Mouse (Mus musculus): ENCODE measurements around the gene Parn.

Gene Parn

DNA sequence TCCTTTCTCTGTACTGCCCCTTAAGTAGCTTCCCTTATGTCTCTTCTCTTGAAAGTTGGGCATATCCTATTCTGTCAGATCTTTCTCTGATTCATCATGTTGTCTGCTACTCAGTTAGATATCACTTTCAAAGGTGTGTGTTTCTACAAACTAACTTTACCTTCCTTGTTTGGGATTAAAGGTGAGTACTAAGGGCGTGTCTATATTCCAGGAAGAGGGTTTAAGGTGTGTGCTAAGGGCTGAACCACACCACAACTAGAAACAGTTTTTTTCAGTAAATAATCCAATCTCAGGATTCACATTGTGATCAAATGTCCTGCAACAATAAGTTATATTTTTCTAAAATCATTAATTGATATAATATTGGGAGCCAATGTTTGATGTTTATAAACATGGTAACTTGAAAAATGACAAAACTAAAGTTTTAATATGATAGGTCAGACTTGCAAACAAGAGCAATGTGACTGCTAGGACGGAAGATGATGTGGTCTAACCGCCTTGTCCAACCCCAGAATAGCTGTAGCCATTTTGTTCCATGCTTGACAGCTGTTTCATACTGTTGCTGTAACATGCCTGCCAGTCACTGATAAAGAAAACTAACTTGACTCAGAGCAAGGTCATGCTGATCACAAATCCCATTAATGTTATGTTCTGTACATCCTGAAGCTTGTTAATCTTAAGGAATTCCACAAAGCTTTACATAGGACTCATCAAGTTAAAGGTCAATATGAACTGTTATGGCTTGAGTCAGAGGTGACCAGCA lies 46.0 kb downstream of the Parn start:
- no peak for DNase-seq

DNA sequence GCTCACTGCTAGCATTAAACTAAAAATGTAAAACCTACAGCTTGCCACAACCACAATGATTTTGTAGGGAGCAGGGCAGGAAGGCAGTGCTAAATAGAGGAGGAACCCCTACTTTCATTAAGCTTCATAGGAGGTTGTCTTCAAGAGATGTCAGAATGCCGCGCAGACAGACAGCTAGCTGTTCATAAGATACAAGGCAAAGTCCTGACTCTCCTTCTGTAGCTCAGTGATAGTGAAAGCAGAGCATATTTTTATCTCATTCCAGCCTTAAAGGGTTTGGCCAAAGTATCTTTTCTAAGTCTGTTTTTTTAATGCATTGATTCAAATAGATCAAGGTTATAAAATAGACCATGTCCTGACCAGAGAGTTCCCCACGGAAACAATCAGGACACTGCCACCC lies 47.8 kb downstream of the Parn start:
- DNase-seq: no peak

DNA sequence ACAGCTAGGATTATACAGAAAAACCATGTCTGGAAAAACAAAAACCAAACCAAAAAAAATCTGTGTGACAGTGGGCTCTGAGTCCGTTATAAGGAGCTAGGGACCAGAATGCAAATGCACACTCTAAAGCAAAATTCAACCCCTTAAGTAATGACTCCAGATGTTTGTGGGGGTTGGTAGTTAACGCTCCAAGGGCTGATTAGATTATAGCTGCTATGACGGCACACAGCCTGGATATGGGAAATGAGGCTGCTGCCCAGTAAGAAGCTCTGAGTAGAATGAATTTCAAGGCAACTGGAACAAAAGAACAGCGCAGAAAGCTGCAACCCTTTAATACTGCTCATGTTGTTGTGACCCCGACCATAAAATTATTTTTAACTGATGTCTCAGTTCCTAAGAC lies 52.7 kb downstream of the Parn start:
- DNase-seq: no peak

DNA sequence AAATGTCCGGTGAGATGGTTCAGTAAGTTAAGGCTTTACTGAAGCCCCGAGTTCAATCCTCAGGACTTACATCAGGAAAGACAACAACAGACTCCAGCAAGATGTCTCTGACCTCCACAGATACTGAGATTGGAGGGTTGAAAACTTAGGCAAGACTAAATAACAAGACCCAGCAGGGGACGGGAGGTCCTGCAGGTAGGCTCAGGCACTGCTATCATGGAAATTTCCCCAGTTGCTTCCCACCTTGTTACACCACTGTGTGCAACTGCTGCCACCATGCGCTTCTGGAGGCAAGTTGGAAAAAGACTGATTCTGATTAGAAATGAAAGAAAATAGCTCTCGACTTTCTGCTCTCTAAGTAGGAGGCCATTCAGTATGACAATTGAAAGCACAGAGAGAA lies 55.4 kb downstream of the Parn start:
- DNase-seq: no peak

DNA sequence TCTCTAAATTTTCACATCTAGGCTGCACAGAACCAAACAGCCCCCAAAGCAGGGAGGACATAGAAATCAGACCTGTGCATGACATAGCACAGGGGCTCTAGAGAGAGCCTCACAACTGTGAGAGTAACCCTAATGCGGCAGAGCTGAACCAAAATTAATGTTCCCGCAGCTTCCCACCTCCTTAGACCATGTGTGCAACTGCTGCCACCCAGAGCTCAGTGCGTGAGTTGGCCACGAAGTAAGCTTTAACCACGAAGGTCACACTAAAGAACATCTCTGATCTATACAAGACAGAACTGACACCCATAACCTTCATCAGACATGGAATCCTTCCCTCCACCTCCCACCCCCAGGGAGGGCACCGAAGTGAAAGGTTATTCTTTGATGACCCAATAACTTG lies 55.9 kb downstream of the Parn start:
- DNase-seq: no peak

DNA sequence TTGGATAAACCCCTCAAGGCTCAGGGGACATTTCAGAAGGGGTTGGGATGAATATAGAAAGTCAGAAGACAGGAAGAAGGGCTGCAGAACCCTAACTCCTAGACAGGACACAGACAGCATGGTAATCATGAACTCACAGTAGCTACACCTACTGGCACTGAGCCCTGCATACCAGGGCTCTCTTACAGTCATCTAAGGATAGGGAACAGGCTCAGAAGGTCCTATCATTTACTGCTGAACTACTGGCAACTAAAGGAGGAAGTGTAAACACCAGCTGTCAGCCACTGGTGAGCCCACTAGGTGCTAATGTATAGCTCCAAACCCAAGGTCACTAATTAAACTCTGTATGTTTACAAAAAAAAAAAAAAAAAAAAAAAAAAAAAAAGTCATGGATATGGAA lies 56.6 kb downstream of the Parn start:
- no peak for DNase-seq

DNA sequence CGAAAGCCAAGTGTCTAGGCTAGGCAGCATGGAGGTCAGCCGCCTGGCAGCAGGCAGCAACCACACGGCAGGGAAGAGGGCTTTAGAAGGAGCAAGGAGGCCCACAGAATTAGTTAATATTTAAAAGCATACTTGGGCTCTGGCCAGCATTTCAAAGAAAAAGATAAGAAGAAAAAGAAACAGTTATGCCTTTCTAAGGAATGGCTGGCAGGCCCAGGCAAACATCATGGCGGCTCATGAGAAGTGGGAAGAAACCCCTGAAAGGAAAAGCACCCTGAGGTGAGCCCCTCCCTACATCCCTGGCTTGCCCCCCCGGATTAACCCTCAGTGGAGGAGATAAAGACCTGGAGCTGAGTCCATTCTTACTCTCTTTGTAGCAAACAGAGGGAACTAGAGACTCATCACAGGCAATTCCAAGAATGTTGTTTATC lies 57.0 kb downstream of the Parn start:
- no peak for DNase-seq

DNA sequence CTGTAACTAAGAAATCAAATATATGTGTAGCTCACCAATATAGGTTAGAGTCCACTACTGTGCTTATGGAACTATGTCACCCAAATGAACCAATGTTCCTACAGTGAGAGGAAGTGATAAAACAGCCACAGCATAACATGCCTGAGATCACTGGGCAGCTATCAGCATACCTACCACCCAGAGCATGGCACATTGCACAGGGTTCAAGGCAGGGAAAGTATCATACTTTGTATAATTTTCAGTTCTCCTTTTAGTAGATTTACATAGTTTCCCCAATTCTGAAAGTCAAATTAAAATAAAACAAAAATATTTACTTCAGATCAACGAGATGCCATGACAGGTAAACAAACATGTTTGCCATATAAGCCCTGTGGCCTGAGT lies 59.3 kb downstream of the Parn start:
- DNase-seq: no peak

DNA sequence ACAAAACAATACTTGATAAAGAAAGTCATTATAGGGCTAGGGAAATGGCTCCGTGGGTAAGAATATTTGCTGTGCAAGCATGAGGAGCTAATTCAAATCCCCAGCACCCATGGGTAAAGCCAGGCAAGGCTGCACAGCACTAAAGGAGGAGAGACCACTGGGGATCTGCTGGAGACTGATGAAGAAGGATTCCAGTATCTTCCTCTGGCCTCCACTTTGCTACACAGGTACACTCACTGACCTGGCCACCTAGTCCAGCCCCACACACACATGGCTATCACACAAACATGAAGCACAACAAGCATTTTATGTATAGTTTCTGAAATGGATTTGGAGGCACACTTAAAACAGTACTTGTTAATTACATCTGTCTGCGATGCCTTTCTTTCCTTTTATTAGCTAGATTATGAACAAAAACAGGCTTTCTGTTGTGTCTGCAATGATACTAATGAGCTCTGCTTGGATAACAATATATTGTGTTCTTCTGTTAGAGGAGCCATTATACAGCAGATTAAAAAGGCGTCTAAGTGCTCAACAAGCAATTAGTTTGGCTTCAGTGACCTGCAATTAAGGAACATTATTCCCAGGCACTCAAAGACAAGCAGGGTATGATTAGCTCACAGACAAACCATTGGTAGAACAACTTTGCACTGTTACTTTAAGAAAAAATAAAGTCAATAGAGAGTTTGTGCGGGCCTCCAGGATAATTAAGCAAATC lies 59.8 kb downstream of the Parn start:
- no peak for DNase-seq

DNA sequence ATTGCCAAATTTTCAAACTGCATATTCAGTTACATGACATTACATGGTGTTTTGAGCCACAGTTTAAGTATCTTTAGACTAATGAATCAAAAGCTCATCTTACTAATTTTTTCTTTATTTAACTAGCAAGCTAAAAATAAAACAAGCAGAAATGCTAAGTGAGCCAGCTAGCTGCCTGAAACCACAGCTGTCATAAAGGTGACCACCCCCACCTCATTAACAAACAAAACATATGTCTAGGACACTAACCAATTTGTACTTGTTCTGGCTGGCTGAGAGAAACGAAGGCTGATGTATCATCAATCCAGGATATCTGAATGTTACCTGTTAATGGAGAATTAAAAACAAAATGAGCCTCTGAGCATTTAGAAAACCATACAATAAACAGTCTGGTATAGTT lies 65.2 kb downstream of the Parn start:
- no peak for DNase-seq

DNA sequence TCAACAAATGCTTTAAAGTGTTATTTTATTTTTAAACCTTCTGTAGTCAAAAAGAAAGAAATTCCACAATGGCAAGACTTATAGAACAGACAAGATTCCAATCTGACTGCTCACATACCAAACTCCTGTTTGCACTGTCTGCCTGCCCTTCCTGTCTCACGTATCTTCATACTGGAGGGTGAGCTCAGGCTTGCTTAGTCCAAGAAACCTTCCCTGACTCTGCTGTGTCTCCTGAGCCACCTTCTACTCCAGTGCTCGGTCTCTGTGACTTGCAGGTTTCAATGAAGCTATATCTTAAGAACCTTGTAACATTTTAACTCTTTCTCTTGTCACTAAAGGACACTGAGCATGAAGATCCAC lies 78.9 kb downstream of the Parn start:
- no peak for DNase-seq

DNA sequence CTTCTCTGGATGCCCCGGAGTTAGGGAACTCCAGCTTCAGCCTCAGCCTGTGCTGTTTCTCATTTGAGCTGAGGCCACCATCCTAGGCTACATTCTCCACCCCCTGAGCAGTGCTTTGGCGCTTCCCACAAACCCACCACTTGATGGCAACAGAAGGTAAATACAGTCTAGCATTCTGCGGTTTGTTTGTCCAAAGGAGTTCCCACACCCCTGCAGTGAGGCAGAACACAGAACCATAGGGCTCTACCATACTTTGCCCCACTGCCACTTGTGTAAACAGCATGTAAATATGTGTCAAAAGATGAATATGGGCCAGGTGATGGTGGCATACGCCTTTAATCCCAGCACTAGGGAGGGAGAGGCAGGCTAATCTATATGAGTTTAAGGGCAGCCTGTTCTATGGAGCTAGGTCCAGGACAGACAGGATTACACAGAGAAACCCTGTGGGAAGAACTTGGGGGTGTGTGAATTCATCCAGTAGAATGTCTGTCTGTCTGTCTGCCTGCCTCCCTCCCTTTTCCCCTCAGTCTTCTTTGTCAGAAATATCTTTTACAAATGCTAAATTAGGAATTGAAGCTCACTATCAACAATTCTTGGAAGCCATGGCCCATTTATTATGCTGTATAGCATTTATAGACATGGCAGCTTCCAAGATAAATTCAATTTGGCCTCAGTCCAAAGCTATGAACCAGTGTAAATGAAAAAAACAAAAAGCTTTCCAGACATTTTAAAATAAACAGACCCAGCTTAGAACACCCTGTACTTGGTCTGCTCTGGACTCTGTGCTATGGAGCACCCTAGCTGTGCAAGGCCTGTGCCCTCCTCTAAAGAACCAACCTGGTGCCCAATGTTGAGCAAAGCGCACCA lies 79.6 kb downstream of the Parn start:
- DNase-seq: no peak

DNA sequence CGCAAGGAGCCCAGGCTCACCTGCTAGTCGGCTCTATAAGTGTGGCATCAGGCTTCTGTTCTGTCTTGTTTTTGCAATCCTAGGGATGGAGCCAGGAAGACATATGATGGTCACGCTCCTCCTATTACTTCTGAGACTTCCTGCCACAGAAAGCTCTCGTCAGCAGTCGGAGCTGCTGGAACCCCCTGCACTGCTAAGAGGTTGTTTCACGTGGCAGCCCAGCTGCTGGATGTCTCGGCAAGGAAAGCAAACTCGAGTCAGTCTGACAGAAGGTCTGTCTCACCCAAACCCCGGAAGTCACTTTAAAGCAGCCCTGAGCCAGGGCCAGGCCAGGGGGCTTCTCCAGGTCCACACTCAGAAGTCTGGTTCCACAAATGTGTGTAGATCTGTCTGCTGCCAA lies 82.7 kb downstream of the Parn start:
- DNase-seq: no peak

DNA sequence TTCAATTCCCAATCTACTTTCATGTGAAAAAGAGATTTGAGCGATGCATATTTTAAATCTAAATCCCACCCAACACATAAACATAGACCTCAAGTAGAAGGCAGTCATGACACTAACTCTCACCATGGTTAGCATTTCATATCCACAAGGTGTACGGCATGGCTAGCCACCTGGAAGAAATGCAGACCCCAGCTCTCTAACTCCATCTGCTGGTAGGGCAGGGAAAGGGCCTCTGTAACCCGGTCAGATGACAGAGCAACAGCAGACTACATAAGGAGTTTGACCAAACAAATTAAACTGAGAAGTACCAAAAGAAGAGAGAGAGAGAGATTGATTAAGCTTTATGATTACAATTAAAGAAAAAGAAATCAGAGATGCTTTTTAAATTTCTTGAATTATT lies 87.2 kb downstream of the Parn start:
- no peak for DNase-seq

DNA sequence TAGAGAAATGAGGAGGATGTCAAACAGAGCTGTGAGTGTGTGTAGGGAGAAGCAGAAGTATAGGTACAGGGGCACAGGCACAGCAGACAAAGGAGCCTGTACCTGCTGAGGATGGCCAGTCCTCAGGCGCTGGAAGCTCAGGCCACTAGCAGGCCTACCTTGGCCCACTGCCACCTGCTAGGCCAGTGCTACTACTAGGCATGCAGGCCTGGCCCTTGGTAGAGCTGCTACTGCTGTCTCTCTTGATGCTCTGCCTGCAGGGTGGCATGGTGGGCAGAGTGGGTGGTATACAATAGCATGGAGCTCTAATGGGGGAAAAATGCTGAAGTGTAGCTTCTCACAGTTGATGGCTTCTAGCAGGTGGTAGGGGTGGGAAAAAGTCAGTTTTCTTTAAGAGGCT lies 88.0 kb downstream of the Parn start:
- DNase-seq: peak; percentile 8 to 18

DNA sequence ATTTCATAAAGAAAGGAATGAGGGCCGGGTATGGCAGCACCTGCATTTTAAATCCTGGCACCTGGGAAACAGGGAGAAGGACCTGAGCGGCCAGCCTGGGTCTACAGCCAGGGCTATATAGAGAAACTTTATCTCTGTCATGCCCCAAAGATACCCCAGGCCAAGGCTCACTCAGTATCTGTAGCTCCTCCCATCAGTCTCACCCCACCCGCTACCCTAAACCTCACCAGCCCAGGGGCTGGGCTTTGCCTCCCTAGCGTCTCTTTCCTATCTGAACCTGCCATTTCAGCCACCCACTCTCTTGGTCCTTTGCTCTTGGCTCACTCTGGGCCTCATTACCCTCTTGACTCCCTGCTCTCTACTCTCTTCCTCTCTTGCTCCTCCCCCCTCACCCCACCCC lies 92.7 kb downstream of the Parn start:
- DNase-seq: no peak

DNA sequence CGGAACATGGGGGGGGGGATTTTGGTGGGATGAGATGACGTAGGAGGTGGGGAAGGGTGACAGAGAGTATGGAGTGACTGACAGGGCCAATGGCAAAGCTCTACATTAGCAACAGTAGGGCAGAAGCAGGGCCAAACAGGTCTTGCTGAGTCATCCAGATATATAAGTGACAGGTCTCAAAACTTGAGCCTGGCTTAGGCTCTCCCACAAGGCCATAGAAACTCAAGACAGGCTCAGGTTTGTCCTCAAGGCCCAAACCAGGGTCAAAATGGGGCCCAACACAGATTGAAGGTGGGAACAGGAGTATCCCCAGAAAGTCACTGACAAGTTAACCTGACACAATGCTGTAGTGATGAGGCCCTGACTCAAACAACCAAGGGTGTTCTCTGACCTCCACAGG lies 99.7 kb downstream of the Parn start:
- no peak for DNase-seq

DNA sequence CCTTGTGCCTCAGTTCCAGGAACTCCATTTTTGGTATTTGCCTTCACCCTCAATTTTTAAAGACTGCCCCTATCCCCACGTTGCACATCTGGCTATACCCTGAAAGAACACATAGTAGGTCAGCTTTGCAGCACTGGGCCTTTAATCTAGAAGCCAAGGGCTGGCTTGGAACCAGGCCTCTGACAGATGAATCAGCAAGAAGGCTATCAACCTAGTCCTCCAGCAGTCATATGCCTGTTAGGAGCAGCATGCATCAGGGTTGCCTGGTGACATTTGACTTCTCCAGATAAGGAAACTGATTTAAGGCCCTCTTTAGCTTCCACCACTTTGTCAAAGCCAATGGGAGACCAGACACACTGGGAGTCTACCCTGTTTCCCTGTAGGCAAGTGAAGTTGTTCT lies 100.4 kb downstream of the Parn start:
- DNase-seq: no peak

DNA sequence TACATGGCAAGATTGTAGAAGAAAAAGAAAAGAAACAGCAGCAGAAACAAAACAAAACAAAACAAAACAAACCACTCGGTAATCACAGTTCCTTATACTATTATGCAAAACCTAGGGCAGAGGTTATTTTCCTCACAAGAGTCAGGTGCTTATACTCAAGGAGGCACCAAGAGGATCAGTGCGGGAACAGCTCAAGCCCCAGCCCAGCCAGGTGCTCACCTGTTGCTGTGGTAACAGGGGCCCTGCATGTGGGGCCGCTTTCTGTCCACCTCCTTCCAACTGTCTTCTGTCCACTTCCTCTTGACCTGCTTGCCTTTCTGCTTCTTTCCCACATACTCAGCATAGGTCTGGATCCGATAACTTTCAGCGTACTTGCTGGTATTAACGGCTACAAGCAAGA lies 101.6 kb downstream of the Parn start:
- DNase-seq: no peak

DNA sequence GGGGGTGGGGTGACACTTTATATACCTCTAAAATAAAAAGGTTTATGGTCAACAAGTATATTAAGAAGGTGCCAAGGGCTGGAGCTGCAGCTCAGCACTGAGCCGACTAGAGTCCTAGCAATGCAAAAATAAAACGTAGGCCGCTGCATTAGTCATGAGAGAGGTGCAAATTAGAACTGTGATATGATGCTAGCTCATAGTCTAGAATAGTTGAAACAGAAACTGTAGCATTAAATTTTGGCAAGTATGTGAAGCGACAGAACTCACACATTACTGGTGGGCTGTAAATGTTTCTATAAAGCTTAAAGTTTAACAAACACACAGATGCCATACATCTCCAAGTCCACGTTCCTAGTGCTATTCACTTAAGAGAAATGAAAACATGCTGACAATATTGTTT lies 102.7 kb downstream of the Parn start:
- DNase-seq: no peak

DNA sequence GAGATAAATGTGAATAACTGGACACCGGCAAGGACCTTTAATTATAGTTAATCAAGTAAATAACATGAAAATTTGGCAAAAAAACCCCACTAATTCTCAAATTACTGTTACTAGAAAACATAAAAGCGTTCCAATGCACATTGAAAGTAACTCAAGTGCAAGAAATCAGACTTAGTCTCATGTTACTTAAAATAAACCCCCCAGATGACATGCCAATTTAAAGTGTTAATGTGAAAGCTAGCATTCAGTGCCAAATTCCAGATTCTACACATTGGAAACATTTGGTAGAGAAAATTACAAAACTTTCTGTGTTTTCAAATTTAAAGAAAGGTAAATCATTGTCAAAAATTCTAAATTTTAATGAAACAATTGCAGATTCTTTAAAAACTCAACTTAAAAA lies 110.2 kb downstream of the Parn start:
- DNase-seq: no peak

DNA sequence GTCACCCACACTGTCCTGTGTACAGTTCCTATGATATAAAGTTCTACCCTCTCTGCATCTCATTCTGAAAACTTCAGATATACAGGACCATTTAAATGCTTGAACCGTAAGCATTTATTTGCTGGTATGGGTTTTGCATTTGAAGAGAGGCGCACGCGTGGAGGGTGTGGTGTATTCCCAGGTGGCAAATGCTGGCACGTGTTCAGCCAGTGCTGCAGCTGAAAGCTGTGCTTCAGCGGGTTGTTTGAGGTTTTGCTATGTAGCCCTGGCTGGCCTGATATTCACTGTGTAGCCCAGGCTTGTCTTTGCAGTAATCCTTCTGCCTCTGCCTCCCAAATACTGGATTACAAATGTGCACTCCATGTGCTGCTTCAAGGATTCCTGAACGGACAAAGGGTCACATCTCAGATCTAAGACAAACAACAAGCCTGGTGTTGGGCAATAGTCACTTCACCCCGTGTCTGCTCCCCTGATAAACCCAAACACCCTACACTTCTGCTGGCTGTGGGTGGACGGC lies 111.0 kb downstream of the Parn start:
- DNase-seq: no peak

DNA sequence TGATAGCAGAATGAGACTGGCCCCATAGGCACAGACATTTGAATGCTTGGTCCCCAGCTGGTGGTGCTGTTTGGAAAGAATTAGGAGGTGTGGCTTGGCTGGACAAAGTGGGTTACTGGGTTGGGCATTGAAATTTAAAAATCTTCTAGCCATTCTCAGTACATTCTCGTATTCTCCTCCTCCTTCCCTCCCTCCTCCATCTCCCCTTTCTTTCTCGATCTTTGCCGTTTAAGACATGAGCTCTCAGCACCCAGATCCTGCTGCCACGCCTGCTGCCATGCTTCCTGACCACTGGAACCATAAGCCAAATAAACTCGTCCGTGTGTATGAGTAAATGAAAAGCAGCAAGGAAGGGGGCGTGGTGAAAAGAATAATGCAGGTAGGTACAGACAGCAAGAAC lies 111.5 kb downstream of the Parn start:
- DNase-seq: no peak

DNA sequence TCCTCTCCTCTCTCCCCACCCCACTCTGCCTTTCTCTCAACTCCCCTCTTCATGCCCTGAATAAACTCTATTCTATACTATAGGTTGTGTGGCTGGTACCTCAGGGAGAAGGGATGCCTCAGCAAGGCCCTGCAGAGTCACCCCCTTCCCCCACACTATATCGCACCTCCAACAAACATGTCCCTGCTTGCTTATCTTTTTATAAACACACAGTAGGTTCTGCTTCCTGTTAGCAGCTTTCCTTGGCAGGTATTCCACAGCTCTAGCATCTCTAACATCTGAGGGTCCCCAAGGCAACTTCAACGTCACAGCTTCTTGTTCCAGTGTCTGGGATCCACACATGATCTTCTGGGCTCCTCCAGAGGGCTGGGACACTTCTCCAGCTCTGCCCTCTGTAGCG lies 117.3 kb downstream of the Parn start:
- no peak for DNase-seq
